8 mouse cellular contexts compared by ENCODE assay signal in genomic region chr10:78042697-78043405, GRCm38 (mm10). TPM values are rescaled to one million over a fixed set of nuclear protein-coding genes. Genes with fewer than 3 reads are reported as not detected.
DNase-seq lines count a peak whose midpoint lies in the region; ATAC-seq lines count a peak whose summit lies in the region.

No protein-coding gene starts in this region.

- H3K4me1 ChIP-seq in forebrain, embryonic 15.5 days: peaks cover 8% of the 10 kb centered on the region; the same call in 1 of the 2 replicates
- H3K4me1 ChIP-seq in limb, embryonic 10.5 days: peaks cover 25% of the 10 kb centered on the region

- peak overlapping the region; percentile 47 for H3K4me2 ChIP-seq in forebrain, embryonic 15.5 days (replicated peaks)

- peak overlapping the region; percentile 24 for H3K4me3 ChIP-seq in forebrain, embryonic 15.5 days
- H3K4me3 ChIP-seq in limb, embryonic 10.5 days: peak overlapping the region; percentile 32

- DNase-seq in left cerebral cortex, adult 18-20 months (ENCODE audit: low spot score in 2 of 2): peak; percentile 43 to 44
- DNase-seq in left cerebral cortex, postnatal 4 days: no peak
- no peak for DNase-seq in limb, embryonic 10.5 days (ENCODE audit: low spot score)
- peak; percentile 40 to 45 for DNase-seq in right cerebral cortex, adult 2 months (ENCODE audit: low spot score in 2 of 2)
- DNase-seq in adrenal gland, postnatal 36 days: no peak
- no peak for DNase-seq in kidney, adult 8-10 months
- no peak for DNase-seq in spleen, adult 12 weeks (ENCODE audit: low spot score)

- no peak overlapping the region for H3K9ac ChIP-seq in forebrain, embryonic 15.5 days (replicated peaks)

- no peaks in the 10 kb centered on the region for H3K36me3 ChIP-seq in forebrain, embryonic 15.5 days
- H3K36me3 ChIP-seq in limb, embryonic 10.5 days: no peaks in the 10 kb centered on the region

- peak; percentile 41 for ATAC-seq in forebrain, embryonic 15.5 days (replicated peaks)

- intact Hi-C loops in left cerebral cortex, postnatal 4 days (cut with DNase I): no loop called here

- no peaks in the 10 kb centered on the region for H3K9me3 ChIP-seq in forebrain, embryonic 15.5 days
- H3K9me3 ChIP-seq in limb, embryonic 10.5 days (replicated peaks): no peaks in the 10 kb centered on the region

- no peak overlapping the region for H3K27ac ChIP-seq in forebrain, embryonic 15.5 days (replicated peaks)
- H3K27ac ChIP-seq in limb, embryonic 10.5 days: peak overlapping the region; percentile 64; the same call in 1 of the 2 replicates

- WGBS in forebrain, embryonic 15.5 days: 58% methylated on average over 14 of the region's 14 CpGs
- WGBS in limb, embryonic 10.5 days: 61% methylated on average over 14 of the region's 14 CpGs

- H3K27me3 ChIP-seq in forebrain, embryonic 15.5 days: no peaks in the 10 kb centered on the region
- H3K27me3 ChIP-seq in limb, embryonic 10.5 days (ENCODE audit: low read depth, poor library complexity, severe bottlenecking): peaks cover 23% of the 10 kb centered on the region

RNA-seq across cellular contexts. Expression of gene Aire, which starts 0.6 kb away (rescaled TPM):
- total RNA-seq in left cerebral cortex, adult 18-20 months (2021): under 1 TPM in 1 of 2 experiments, not detected in 1; 0.28 TPM
- total RNA-seq in left cerebral cortex, postnatal 4 days (2021): under 1 TPM; 0.44 TPM
- polyA plus RNA-seq in forebrain, embryonic 15.5 days (2015; fragmentation: Nextera tagmentation; extraction: Ambion mirVana): 0.23 TPM in 1 of 2 replicates, not detected in the other
- 0.15 and 0.21 TPM in 2 replicates for polyA plus RNA-seq in limb, embryonic 10.5 days (2016; fragmentation: Nextera tagmentation; extraction: Ambion mirVana)
- not detected for total RNA-seq in adrenal gland, postnatal 36 days (2021)

RNA-seq across cellular contexts. Expression of gene Dnmt3l, which starts 1.1 kb away (rescaled TPM):
- not detected for total RNA-seq in left cerebral cortex, adult 18-20 months (2021)
- total RNA-seq in left cerebral cortex, postnatal 4 days (2021): not detected
- polyA plus RNA-seq in forebrain, embryonic 15.5 days (2015; fragmentation: Nextera tagmentation; extraction: Ambion mirVana): not detected in 2 replicates
- polyA plus RNA-seq in limb, embryonic 10.5 days (2016; fragmentation: Nextera tagmentation; extraction: Ambion mirVana): 0.10 TPM in 1 of 2 replicates, not detected in the other
- total RNA-seq in adrenal gland, postnatal 36 days (2021): 10 to 100 TPM; 24.1 to 38.1 TPM

RNA-seq across cellular contexts. Expression of gene Icosl, which starts 26.3 kb away (rescaled TPM):
- total RNA-seq in left cerebral cortex, adult 18-20 months (2021): 1 to 10 TPM; 2.5 to 3.1 TPM
- total RNA-seq in left cerebral cortex, postnatal 4 days (2021): under 1 TPM; 0.85 to 0.98 TPM
- 0.56 and 0.66 TPM in 2 replicates for polyA plus RNA-seq in forebrain, embryonic 15.5 days (2015; fragmentation: Nextera tagmentation; extraction: Ambion mirVana)
- 2.5 and 2.6 TPM in 2 replicates for polyA plus RNA-seq in limb, embryonic 10.5 days (2016; fragmentation: Nextera tagmentation; extraction: Ambion mirVana)
- 10 to 100 TPM; 11.6 to 21.6 TPM for total RNA-seq in adrenal gland, postnatal 36 days (2021)

RNA-seq across cellular contexts. Expression of gene Pfkl, which starts 33.0 kb away (rescaled TPM):
- total RNA-seq in left cerebral cortex, adult 18-20 months (2021): 100 to 1,000 TPM; 147 TPM
- total RNA-seq in left cerebral cortex, postnatal 4 days (2021): 10 to 100 TPM; 73.2 to 83.6 TPM
- polyA plus RNA-seq in forebrain, embryonic 15.5 days (2015; fragmentation: Nextera tagmentation; extraction: Ambion mirVana): 105 and 107 TPM in 2 replicates
- 235 and 259 TPM in 2 replicates for polyA plus RNA-seq in limb, embryonic 10.5 days (2016; fragmentation: Nextera tagmentation; extraction: Ambion mirVana)
- 100 to 1,000 TPM; 116 to 131 TPM for total RNA-seq in adrenal gland, postnatal 36 days (2021)

Comparison
In these comparisons a context has a peak if more than half of its experiments do, and no peak if none do; other contexts are left out.
1. DNase-seq: peak in left cerebral cortex, adult 18-20 months (2 of 2) and right cerebral cortex, adult 2 months (2 of 2); none in left cerebral cortex, postnatal 4 days (single experiment), limb, embryonic 10.5 days (single experiment), adrenal gland, postnatal 36 days (0 of 2), kidney, adult 8-10 months (0 of 2) and spleen, adult 12 weeks (single experiment).
2. RNA of gene Dnmt3l, which starts 1.1 kb away (total RNA-seq): 24.1 to 38.1 TPM in adrenal gland, postnatal 36 days; not detected in left cerebral cortex, adult 18-20 months and not detected in left cerebral cortex, postnatal 4 days; every median in the first group is over 10 times any median in the second.